Mouse (Mus musculus) Muller cell, postnatal 12 days (primary cell): ENCODE data around the gene Lypd6b.

Experiments
- DNase-seq: peaks from one replicate; pipeline ENCODE4 v3.0.0-alpha.2; 2015; ENCODE audit errors: inconsistent ontology term

Lypd6b gene

DNA sequence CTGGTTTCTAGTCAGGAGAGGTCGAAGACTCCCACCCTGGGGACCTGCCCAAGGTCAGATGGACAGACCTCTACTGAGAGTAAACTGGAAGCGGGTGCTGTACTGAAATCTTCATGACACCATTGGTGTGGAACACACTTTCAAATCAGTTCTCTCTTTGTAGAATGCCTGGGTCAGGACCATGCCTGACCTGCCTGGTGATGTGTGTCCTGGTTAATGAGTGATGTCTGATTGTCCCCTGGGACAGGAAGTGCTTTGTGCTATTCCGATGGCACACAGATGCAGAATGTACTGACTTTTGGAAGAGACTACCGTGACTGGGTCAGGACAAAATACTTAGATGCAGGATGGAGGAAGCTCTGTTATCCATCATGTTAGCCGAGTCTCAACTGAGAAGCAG is 17.0 kb upstream of the Lypd6b start:
- no peak for DNase-seq

DNA sequence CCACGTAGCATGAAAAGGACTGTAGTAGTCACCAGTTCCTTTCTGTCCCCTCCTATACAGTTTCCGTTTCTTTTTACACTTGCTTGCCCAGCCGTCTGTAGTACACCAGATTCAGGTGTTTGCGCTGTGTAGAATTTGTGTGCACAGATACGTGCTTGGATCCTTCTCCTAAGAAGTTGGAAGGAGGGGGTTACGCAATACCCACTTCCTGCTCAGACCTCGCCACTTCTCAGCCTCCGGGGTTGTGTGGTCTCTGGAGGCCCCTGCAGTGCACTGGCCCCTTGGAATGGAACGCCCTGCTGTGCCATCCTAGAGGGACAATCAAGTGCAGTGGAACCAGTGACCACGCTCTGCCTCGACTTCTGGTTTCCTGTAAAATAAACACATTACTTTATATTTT is 16.3 kb upstream of the Lypd6b start:
- no peak for DNase-seq

DNA sequence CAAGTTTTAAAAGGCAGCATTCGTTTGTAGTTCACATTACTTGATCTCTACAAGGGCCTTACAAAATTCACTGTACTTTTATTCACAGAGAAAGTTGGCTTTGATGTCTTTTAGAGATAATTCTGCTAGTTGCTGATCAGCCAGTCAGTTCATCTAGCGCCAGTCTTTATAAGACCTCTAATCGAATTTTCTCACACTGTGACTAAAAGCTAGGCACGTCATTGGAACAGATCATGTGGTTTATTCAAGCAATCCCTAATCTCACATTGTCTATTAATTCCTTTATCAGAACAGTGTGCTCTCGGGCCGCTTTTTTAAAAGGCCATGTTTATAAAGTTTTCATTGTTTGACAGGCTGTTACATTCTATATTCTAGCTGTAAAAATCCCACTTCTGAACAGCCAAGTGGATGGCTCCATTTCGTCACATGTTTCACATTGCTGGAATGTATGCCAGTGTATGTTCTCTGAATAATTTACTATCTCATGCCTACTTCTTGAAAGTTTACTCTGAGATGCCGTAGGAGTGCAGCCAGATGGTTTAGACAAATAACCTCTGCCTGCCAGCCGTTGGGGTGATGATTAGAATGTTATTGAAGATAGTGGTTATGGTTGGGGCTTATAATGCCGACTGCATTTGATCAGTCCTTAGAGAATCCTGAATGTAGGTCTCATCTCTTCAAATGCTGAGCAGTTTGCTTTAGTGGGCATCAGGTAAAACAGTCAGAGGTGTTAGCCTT is 14.1 kb upstream of the Lypd6b start:
- DNase-seq: no peak

DNA sequence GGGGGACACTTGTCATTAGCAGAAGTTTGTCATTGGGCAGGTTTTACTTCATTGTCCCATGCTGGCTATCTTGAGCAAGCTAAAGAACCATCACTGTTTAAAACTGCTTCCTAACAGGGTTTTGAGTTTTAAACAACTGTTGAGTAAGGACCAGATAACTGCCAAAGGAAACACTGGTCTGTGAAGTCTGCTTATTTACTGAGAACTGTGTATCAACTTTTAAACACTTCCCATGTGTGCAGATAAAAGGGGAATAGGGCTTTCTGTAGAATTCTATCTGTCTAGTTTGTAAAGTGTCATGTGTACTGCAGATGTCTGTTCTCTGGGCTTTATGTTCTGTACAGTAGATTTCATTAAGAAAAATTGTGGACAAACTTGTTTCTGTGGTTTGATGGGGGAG is 13.3 kb upstream of the Lypd6b start:
- DNase-seq: no peak

DNA sequence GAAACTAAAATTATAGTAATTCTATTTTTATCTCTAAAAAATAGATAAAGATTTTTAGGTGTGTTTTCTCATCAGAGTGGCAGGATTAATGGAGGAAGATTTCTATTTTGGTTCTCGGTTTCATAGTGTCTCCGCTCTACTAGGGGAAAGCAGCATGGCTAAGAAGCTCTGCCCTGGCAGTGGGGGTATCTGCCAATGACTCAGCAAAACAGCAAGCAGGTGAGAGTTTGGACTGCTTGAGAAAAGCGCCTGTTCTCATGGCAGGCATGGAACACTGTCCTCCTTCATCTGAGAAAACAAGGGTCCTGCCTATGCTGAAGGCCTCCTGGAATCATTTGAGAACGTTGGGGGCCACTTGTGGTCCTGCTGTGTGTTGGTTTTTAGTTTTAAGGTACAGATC is 12.3 kb upstream of the Lypd6b start:
- DNase-seq: no peak

DNA sequence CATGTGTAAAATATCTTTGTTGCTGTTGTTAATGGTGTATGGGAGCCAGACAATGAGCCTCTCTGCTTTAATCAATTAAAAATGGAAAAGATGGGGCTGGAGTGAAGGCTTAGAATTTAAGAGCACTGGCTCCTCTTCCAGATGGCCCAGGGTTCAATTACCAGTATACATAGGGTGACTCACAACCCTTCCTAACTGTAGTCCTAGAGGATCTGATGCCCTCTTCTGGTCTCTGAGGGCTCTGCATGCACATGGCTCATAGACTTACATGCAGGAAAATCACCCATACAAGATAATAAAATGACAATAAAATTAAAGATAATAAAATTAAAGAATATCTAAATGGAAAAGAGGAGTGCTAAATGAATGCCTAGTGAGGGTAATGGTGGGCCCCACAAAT is 11.8 kb upstream of the Lypd6b start:
- DNase-seq: no peak

DNA sequence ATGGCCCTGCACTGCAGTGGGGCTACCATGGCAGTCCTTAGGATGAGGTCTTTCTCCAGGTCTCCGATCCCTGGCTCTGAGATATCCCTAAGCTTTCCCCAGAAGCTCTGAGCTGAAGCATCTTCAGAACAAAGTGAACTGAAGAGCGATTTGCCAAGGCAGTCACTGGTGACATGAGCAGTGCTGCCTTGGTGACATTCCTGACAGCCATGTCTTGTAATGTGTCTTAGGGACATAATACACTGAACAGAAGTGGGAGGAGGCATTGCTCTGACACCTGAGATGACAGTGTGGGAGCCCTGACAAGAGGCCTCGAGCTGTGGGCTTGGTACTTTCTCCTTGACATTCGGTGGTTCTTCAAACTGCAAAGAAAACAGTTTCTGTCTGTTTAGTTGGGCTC is 11.1 kb upstream of the Lypd6b start:
- DNase-seq: no peak

DNA sequence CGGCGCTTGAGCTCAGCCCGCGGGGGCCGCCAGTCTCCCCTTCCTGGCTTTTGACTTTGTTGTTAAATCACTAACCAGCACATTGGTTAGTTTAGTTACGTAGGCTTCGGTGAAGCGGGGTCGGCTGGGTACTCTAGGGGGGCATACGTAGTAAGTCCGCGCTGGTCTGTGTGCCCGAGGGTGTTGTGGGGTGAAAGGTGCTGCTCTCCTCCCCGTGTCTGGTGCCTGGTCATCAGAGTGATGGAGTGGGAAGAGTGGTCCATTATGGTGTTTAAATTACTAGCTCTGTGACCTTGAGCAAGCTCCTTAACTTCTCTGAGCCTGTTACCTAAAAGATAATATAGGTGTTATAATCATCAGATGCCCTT is 547 bp downstream of the Lypd6b start:
- no peak for DNase-seq

DNA sequence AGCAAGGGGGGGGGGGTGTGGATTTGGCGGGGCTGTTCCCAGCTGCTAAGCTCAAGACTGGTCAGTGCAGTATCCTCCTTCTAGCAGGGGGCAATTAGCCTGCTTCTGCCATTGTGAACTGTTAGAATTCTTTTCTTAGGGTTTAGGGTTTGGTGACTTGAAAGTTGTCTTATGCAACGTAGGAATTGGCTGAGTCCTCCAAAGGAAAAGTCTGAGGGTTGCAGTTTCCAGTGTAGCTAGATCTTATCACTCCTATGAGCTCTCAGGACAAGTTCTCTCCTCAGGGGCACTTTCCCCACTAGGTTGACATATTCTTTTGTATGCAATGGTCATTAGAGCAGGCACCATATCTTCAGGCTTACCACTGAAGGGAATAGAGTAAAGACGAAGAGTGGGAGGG is 1.2 kb downstream of the Lypd6b start:
- DNase-seq: no peak

DNA sequence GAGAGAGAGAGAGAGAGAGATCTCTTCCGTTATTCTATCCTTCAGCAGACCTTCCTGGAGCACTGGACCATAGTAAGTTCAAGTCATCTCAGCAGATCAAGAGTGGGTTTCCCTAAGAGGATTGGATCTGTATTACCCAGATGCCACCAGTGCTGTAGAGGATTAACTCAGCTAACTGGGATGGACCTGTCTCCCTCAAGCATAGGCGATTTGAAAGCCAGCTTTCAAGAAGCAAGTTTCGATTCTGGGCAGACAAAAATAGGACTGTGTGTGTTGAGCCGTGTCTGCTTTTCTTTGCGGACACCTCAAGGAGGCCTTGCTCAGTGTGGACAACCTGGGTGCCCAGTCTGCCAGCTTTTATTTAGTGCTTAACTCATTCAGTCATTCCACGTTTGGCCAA is 1.6 kb downstream of the Lypd6b start:
- no peak for DNase-seq

DNA sequence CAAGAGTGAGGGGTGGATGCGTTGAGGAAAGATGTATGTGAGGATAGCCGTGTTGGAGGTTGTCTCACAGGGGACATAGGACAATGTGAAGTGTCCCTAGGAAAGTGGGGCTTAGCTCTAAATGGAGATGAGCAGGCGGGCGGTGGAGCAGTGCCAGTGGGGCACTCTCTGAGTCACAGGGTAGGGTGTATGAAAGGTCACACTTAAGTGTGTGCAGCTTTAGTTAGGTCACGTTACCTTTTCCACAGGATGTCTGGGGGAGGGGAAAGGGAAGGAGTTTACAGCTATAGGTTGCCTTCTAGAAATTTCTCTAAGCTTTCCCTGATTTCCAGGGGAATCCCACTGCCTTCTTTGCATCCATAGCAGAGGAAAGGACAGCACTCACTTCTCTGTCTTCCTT is 2.0 kb downstream of the Lypd6b start:
- no peak for DNase-seq

DNA sequence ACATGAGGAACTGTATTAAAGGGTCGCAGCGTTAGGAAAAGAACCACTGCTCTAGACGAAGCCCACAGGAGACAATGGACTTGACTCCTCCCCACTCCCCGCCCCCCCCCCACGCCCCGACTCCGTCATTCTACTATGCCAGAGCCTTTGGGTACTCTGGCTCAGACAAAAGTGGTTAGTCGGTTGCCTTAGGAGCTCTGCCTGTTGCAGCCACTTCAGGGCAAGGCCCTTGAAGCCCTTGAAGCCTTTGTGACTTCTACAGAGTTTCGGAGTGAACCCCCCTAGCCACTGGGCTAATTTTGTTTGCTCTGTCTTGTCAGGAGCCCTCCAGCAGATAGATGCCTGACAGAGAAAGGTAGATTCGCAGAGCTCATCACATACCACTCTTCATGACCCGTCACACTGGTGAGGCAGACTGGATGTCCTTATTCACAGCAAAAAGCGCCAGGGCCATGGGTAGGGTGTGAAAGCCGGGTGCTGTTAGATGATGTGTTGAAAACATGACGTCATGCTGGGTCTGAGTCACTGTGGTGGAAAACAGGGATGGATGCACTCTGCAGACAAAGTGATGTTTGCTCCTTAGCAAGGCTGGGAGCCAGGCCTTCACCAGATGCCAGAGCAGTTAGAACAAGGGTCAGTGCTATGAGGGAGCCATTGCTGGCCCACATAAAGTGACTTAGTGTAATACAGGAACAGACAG is 10.1 kb downstream of the Lypd6b start:
- peak; percentile 67 for DNase-seq

DNA sequence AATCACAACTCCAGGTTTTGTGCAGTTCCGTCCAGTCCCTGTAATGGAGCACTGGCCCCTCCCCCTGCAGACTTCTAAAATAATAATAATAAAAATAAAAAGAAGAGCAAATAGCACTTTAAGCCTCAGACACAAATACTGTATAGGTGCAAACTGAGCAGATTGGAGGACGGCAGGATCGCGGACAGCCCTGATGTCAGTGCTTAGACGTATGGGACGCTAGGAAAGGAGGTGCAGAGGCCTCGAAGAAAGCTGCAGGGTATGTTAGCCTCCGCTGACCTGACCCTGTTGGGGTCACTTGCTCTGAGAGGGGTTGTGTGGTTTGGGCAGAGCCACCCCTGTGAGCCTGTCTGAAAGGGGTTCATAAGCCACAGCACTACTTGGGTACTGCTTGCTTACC is 17.0 kb downstream of the Lypd6b start:
- DNase-seq: no peak

DNA sequence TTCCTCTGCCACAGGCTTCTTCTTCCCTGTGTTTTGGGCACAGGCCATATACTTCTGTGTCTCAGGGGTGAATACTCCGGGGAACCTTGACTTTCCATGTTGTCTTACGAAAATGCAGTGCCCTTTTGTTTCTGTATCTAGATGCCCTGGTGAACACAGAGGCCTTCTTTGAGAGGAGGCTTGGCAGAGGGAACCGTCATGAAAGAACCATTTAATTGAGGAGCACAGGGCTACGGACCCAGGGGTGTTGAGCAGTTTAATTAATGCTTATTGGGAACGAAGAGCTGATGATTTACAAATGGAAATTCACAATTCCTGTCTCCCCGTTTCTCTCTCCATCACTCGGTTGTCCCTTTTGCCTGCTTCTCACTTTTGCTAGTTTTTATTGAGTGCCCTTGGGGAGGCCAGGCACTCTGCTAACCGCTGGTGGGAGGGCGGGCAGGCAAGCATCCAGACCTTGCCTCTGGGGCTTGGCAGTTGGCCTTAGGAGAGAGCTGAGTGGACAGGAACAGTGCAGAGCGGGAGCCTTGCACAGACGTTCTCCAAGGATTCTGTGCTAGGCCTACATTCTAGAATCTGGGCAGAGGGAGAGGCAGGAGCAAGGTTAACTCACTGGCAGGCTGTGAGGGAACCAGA is 18.4 kb downstream of the Lypd6b start:
- peak; percentile 82 for DNase-seq

DNA sequence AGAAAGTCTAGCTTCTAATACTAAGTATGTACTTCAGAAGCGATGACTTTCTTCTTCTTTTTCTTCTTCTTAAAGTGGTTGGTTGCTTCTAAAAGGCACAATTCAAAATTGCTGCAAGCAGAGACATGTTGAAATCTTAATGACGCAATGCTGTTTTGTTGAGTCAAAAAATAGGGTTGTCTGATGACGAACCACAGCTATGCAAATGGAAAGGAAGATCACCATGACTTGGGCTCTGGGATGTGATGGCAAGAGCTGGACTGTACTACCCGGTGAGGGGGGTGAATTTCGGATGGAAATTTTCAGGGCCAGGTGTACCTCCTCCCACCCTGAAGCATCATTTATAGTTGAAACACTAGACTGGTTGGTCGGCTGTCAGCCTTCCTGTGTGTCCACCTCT is 22.0 kb downstream of the Lypd6b start:
- no peak for DNase-seq

DNA sequence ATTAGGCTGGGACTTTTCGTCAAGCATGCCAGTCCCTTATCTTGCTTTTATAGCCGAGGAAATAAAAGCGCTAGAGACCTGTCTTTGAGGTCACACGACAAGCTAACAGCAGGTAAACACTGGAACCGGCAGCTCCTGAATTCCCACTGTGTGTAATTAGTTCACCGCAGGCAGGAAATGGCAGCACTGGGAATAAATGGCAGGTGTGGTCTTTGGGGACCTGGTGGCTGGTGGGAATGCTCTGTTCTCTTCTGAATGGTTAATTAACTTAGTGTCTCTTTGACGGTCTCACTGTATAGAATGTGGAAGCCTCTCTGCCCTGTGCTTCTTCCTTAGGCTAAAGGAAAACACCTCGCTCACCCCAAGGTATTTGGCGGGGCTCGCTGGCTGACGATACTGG is 23.9 kb downstream of the Lypd6b start:
- DNase-seq: no peak

DNA sequence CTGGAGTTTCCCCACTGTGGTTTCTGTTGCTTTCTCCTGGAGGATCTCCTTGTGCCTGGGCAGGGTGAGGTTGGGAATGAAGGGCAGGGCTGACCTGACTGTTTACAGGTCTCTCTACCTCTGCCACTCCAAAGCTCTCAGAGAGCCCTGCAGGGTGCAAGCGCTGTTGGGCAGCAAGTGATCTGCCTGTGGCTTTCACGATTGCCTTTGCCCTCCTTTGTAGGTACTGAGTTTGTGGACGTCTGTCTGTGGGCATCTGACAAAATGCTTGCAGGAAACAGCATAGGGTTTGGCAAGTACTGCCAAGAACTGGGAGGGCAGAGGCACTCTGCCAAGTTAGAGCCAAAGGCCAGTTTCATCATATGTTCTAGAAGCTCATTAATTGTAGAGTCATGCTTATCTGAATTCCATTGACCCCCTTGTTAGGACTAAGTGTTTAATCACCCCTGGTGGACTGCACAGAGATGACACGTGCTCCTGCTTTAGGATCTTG is 24.4 kb downstream of the Lypd6b start:
- peak; percentile 79 for DNase-seq

DNA sequence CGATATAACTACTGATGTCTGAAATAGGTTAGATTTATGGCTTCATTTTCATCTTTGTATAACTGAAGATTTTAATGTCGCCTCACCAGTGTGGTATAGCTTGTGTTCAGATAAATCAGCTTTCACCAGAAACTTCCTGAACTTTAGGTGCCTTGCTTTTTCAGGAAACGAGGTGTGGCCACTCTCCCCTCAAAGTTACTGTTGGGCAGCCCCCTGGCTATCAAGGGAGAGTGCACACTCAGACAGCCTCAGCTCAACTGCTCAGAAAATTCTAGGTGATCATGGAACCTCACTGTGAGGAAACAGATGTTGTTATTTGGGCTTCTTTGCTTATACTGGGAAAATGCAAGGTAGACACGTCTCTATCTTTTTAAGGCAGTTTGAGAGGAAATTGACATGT is 25.7 kb downstream of the Lypd6b start:
- no peak for DNase-seq

DNA sequence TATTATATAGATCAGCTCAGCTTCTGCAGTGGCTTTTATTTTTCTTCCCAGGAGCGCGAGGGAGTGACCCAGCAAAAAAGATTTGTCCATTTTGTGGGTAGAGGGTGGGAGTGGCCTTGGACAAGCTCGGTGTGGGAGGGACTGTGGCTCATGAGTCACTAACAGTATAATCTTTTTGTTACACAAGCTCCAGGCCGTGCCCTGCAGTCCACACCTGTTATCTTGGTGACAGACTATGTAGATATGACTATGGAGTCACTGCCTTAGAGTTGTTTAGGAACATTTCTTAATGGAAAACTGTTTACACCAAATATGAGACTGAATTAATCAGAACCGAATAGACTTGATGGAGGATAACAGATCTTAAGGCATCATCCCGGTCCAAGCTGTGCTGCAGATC is 26.5 kb downstream of the Lypd6b start:
- DNase-seq: no peak

DNA sequence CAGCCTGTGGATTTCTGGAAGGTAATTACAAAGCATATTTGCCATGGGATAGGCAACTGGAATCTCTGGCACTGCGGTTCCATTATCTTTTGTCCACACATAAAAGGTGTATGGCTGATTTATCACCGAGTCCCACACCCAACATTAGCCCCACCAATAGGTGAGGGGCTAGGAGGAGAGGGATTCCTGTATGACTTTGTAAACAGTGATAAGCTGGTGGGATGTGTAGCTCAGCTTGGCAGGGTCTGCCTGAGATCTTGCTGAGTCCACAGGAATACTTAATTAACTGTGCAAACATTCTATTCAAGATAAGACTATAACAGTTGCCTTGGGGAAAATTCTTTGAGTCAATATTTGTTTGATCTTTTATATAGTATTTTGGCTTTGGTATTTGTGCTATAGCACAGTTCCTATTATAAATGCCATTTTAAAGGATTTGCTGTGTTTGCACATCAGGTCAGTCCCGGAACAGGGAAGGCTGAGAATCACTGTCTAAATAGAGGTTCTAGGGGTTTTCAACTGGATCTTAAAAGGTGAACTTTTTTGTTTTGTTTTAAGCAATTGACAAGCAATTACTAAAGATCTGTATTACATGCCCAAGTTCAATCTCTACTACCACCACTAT is 28.3 kb downstream of the Lypd6b start:
- DNase-seq: no peak

DNA sequence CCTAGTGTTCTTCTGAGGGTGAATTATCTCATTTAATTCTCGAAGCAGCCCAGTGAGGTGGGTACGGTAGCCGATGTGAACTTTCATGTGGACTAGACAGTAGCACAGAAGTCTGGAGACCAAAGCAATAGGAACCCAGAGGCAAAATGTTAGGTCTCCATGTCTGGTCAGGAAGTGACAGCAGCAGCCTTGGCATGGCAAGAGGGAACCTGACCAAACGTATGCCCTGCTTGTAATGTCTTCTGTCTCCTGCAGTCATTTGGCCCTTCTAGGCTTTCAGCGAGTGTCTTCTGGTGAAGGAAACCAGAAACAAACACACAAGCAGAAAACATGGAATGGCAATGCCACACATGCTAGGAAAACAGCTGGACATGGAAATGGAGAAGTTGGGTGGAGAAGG is 29.1 kb downstream of the Lypd6b start:
- DNase-seq: no peak

DNA sequence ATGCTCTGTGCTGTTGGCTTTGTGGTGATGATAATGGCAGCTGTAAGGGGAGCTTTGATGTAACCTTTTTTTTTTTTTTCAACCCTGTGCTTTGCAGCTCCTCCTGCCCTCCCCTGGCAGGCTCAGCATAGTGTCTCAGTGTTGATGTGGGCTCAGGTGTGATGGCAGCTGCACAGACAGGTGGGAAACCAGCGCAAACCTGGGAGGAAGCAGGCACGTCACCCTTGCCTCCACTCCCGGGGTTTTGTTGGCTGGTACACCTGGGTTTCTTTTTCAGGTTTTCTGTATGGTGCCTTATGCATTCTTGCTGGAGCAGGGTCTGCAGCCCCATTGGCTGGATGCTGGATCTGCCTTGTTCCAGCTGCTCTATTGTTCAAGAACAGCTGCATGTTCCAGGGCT is 29.7 kb downstream of the Lypd6b start:
- DNase-seq: no peak

DNA sequence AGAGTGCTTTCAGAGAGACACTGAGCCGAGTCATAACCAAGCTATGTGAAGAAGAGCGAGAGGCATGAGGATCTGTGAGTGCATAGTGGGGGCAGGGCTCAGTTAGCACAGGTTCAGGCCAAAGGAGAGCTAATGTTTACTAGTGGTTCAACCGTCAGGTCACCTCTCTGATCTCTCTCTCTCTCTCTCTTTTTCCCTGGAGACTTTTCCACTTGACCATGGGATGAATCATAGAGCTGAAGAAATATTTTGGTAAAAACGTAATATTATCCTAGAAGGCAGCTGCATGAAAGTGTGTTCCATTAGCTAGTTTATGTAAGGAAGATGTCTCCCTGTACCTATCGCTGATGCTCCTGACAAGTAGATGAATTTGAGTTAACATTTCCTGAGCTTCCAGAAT is 30.6 kb downstream of the Lypd6b start:
- DNase-seq: no peak
